Mouse (Mus musculus) midbrain, embryonic 11.5 days (tissue): ENCODE data around the gene Slc8a1. TPM values are rescaled to one million over a fixed set of nuclear protein-coding genes. Genes with fewer than 3 reads are reported as not detected.

Source experiments
- ATAC-seq: fragments of 200-750 bp; cut with Nextera tagmentation; 2 replicates; pipeline ENCODE4 v1.8.0; 2017; ENCODE audit warnings: moderate TSS enrichment, moderate library complexity; ENCODE audit not compliant: low FRiP score
- DNase-seq: peaks from one replicate; pipeline ENCODE4 v3.0.0; 2015; ENCODE audit warnings: low spot score; ENCODE audit errors: missing footprints
- H3K27ac ChIP-seq: fragments of 300-500 bp; sonication (generic); 2 replicates; pipeline ENCODE4 v1.5.1; 2014; ENCODE audit warnings: low read depth, low read length
- H3K27me3 ChIP-seq: fragments of 300-500 bp; sonication (generic); 2 replicates; pipeline ENCODE4 v1.6.1; 2014; ENCODE audit warnings: mild to moderate bottlenecking, low read length, moderate library complexity, mixed read lengths; ENCODE audit not compliant: control insufficient read depth, insufficient read depth
- H3K36me3 ChIP-seq: fragments of 300-500 bp; sonication (generic); 2 replicates; pipeline ENCODE4 v1.6.1; 2014; ENCODE audit warnings: mild to moderate bottlenecking, low read length, moderate library complexity, mixed read lengths; ENCODE audit not compliant: control insufficient read depth, insufficient read depth
- H3K4me1 ChIP-seq: fragments of 300-500 bp; sonication (generic); 2 replicates; pipeline ENCODE4 v1.6.1; 2014; ENCODE audit warnings: low read length; ENCODE audit not compliant: control insufficient read depth, insufficient read depth
- H3K4me2 ChIP-seq: fragments of 300-500 bp; sonication (generic); 2 replicates; pipeline ENCODE4 v1.6.1; 2014; ENCODE audit warnings: mild to moderate bottlenecking, moderate library complexity
- H3K4me3 ChIP-seq: fragments of 300-500 bp; sonication (generic); 2 replicates; pipeline ENCODE4 v1.5.1; 2014; ENCODE audit warnings: low read depth, low read length
- H3K9ac ChIP-seq: fragments of 300-500 bp; sonication (generic); 2 replicates; pipeline ENCODE4 v1.6.1; 2014; ENCODE audit warnings: low read length
- H3K9me3 ChIP-seq: fragments of 300-500 bp; sonication (generic); 2 replicates; pipeline ENCODE4 v1.6.1; 2016; ENCODE audit warnings: low read length; ENCODE audit not compliant: control insufficient read depth
- WGBS: fragments of 180-500 bp; shearing (Covaris S2); extraction: QIAGEN DNeasy Blood & Tissue Kit; methylation state at CpG from one replicate; pipeline ENCODE4 v1.1.7; 2014; 5-methylcytosine and 5-hydroxymethylcytosine counted together
- polyA plus RNA-seq: library from polyadenylated mRNA; unstranded; fragments of >200 nt; fragmentation: Nextera tagmentation; extraction: Ambion mirVana; gene quantifications from 2 replicates; pipeline ENCODE4 v1.2.1, GENCODE M21; 2014

Slc8a1 gene
- polyA plus RNA-seq, 1 experiment from 2014 or later = 3.3 TPM

GRCm38 (mm10) chr17:81538163-81539160 lies 199.7 kb downstream of the Slc8a1 start:
- Histone ChIP-seq H3K27ac (no peak overlapping the region), H3K9me3 (no peaks in the 10 kb centered on the region), H3K4me2 (no peak overlapping the region), H3K36me3 (no peaks in the 10 kb centered on the region), H3K4me1 (no peaks in the 10 kb centered on the region), H3K4me3 (no peak overlapping the region), H3K9ac (no peak overlapping the region), H3K27me3 (no peaks in the 10 kb centered on the region; the same call in 1 of the 2 replicates)
- WGBS = 70% methylated on average over 9 of the region's 9 CpGs
- DNase-seq (no peak), ATAC-seq (no peak)

GRCm38 (mm10) chr17:81536093-81536492 lies 202.1 kb downstream of the Slc8a1 start:
- H3K9ac ChIP-seq = no peak overlapping the region
- ATAC-seq (no peak), DNase-seq (no peak)
- H3K9me3 ChIP-seq = no peaks in the 10 kb centered on the region
- H3K4me2 ChIP-seq = no peak overlapping the region
- no peaks in the 10 kb centered on the region for H3K4me1 ChIP-seq
- H3K27ac ChIP-seq = no peak overlapping the region
- no peak overlapping the region for H3K4me3 ChIP-seq
- WGBS = 87% methylated on average over 3 of the region's 3 CpGs
- H3K27me3 ChIP-seq = peaks cover 4% of the 10 kb centered on the region; the same call in 1 of the 2 replicates
- H3K36me3 ChIP-seq = no peaks in the 10 kb centered on the region

- WGBS = 83% methylated on average over 2 of the region's 2 CpGs
These were observed 208.3 kb downstream of the Slc8a1 start for GRCm38 (mm10) chr17:81529849-81530248.

GRCm38 (mm10) chr17:81528940-81529339 lies 209.2 kb downstream of the Slc8a1 start:
- no peaks in the 10 kb centered on the region for H3K36me3 ChIP-seq
- H3K4me2 ChIP-seq = no peak overlapping the region
- H3K4me3 ChIP-seq = no peak overlapping the region
- peaks cover 49% of the 10 kb centered on the region for H3K27me3 ChIP-seq
- H3K27ac ChIP-seq = no peak overlapping the region
- H3K9me3 ChIP-seq = no peaks in the 10 kb centered on the region
- 82% methylated on average over 4 of the region's 4 CpGs for WGBS
- H3K9ac ChIP-seq = no peak overlapping the region
- H3K4me1 ChIP-seq = peaks cover 4% of the 10 kb centered on the region; the same call in 1 of the 2 replicates
- no peak for DNase-seq
- no peak for ATAC-seq

More at GRCm38 (mm10) chr17:81529849-81530248, 208.3 kb downstream of the Slc8a1 start:
- ATAC-seq (no peak), DNase-seq (no peak)
- no peak overlapping the region for H3K4me3 ChIP-seq
- H3K36me3 ChIP-seq = no peaks in the 10 kb centered on the region
- no peaks in the 10 kb centered on the region for H3K4me1 ChIP-seq
- no peak overlapping the region for H3K4me2 ChIP-seq
- no peak overlapping the region for H3K27ac ChIP-seq
- no peaks in the 10 kb centered on the region for H3K9me3 ChIP-seq
- H3K27me3 ChIP-seq = peaks cover 46% of the 10 kb centered on the region
- H3K9ac ChIP-seq = no peak overlapping the region

GRCm38 (mm10) chr17:81526463-81526862 lies 211.7 kb downstream of the Slc8a1 start:
- H3K9me3 ChIP-seq = no peaks in the 10 kb centered on the region
- H3K27ac ChIP-seq = no peak overlapping the region
- H3K27me3 ChIP-seq = peaks cover 60% of the 10 kb centered on the region
- no peak for ATAC-seq
- H3K36me3 ChIP-seq = no peaks in the 10 kb centered on the region
- peaks cover 6% of the 10 kb centered on the region; the same call in 1 of the 2 replicates for H3K4me1 ChIP-seq
- WGBS = 87% methylated on average over 3 of the region's 3 CpGs
- no peak overlapping the region for H3K4me2 ChIP-seq
- no peak overlapping the region for H3K9ac ChIP-seq
- H3K4me3 ChIP-seq = no peak overlapping the region
- no peak for DNase-seq

- H3K4me2 ChIP-seq = no peak overlapping the region
- WGBS = 78% methylated on average over 6 of the region's 6 CpGs
- no peak overlapping the region for H3K27ac ChIP-seq
- no peak for DNase-seq
- H3K27me3 ChIP-seq = peaks cover 63% of the 10 kb centered on the region
- H3K4me3 ChIP-seq = no peak overlapping the region
- H3K4me1 ChIP-seq = peaks cover 6% of the 10 kb centered on the region; the same call in 1 of the 2 replicates
- H3K9ac ChIP-seq = no peak overlapping the region
- no peaks in the 10 kb centered on the region for H3K9me3 ChIP-seq
- no peaks in the 10 kb centered on the region for H3K36me3 ChIP-seq
- no peak for ATAC-seq
These were observed 213.4 kb downstream of the Slc8a1 start for GRCm38 (mm10) chr17:81524826-81525225.

- H3K27me3 ChIP-seq = peaks cover 57% of the 10 kb centered on the region
- no peak overlapping the region for H3K27ac ChIP-seq
- ATAC-seq (peak; percentile 59; the same call in 1 of the 2 replicates), DNase-seq (peak; percentile 88)
- no peaks in the 10 kb centered on the region for H3K9me3 ChIP-seq
- peaks cover 6% of the 10 kb centered on the region; the same call in 1 of the 2 replicates for H3K4me1 ChIP-seq
- H3K36me3 ChIP-seq = no peaks in the 10 kb centered on the region
- no peak overlapping the region for H3K4me2 ChIP-seq
- H3K9ac ChIP-seq = no peak overlapping the region
- 13% methylated on average over 2 of the region's 2 CpGs for WGBS
- no peak overlapping the region for H3K4me3 ChIP-seq
These were observed 214.2 kb downstream of the Slc8a1 start for GRCm38 (mm10) chr17:81523943-81524342.

- Histone ChIP-seq H3K9ac (no peak overlapping the region), H3K4me2 (no peak overlapping the region), H3K27ac (no peak overlapping the region), H3K9me3 (no peaks in the 10 kb centered on the region), H3K36me3 (no peaks in the 10 kb centered on the region), H3K4me1 (no peaks in the 10 kb centered on the region), H3K4me3 (no peak overlapping the region), H3K27me3 (peaks cover 45% of the 10 kb centered on the region)
- ATAC-seq = no peak
- 85% methylated on average over 10 of the region's 10 CpGs for WGBS
- no peak for DNase-seq
These were observed 219.7 kb downstream of the Slc8a1 start for GRCm38 (mm10) chr17:81518316-81519025.
